Mouse (Mus musculus) mature B cell (primary cell): ENCODE results near the gene Pgbd1.
"Not testable (repeated sequence)": the region's sequence is repeated elsewhere in the genome, so short reads cannot be mapped to it uniquely, and the experiment has no call there.

ENCODE experiments used
- in situ Hi-C: fragments of 300-500 bp; cut with MboI; formaldehyde crosslinking; loops from 2 replicates; pipeline ENCODE4 v1.14.3; 2019

The Pgbd1 gene

DNA sequence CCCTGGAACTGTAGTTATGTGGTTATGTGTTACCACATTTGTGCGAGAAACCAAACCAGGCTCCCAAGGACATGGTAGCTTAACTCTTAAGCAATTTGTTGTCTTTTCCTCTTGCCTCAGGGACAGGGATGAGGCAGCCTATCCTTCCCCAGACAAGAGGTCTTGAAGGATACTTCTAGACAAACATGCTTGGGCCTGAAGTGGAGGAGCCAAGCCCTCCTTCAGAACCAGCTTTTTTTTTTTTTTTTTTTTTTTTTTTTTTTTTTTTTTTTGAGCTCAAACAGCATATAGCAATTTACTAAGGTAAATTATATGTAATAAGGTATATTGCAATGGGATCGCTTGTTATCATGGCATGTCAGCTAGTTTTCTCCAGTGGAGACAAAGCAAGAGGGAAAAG lies 25.1 kb downstream of the Pgbd1 start:
- in situ Hi-C loops = loop anchor here (25.0 kb wide), 1 partner anchor 297 kb away; the partner anchor contains the start of genes Hist1h2ai, Hist1h2bl, Hist1h2bm and Hist1h3h

DNA sequence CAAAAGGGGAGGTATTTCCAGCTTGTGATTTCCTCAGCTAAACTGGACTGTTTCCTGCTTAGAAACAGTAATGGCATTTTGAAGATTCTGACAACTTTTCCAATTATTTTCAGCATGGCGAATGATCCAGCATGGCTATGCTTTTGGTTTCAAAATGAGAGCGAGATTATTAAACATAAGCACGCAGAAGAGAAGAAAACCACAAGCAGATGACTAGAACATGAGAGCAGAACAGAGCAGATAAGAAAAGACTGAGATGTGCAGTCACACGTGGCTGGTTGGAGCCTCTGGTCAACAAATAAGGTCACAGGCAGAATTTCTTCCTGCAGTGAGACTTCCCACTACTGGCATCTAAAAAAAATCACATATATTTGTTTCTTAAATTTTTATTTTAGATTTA lies 25.6 kb downstream of the Pgbd1 start:
- in situ Hi-C loops = loop anchor here (25.0 kb wide), 1 partner anchor 297 kb away; the partner anchor contains the start of genes Hist1h2ai, Hist1h2bl, Hist1h2bm and Hist1h3h

DNA sequence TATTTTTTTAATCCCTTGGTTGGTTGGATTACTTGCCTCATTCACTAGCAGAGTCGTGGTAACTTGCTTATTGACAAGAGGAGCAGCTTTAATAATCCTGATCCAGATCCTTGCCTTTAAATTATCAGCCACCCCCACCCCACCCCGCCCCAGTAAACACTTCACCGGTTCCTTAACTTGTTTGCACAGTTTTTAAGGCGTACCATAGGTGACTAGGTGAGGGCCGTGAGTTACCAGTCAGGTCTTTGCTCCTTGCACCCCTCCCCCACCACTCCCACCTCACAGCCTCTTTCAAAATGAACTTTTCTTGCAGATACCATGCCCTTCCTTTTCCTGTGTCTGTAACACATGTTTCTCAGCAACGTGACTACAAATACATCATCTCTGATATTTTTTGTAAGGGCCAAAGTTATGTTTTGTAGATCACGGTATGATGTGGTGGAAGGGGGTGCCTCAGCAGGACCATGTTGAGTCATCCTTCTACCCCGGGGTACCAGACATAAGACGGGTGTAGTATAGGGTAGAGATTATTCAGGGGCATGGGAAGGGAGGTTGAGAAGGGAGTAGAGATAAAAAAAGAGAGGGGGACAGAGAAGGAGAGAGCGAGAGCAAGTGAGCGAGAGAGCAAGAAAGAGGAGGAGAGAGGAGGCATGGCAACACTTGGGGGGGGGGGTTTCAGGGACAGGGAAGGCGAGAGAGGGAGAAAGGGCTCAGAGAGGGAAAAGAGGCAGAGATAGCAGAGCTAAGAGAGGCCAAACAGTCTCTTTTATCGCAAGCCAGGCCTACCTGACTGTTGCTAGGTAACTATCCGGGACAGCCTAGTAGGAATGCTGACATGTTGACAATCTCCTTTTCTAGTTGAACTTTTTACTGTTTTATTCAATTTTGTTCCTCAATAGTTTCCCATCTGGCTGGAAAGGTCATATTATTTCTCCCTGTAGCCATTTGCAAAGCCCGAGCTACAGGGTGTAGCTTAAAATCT lies 26.3 kb downstream of the Pgbd1 start:
- in situ Hi-C loops = loop anchor here (25.0 kb wide), 1 partner anchor 298 kb away; the partner anchor contains the start of genes Hist1h2ai, Hist1h2bl, Hist1h2bm and Hist1h3h

DNA sequence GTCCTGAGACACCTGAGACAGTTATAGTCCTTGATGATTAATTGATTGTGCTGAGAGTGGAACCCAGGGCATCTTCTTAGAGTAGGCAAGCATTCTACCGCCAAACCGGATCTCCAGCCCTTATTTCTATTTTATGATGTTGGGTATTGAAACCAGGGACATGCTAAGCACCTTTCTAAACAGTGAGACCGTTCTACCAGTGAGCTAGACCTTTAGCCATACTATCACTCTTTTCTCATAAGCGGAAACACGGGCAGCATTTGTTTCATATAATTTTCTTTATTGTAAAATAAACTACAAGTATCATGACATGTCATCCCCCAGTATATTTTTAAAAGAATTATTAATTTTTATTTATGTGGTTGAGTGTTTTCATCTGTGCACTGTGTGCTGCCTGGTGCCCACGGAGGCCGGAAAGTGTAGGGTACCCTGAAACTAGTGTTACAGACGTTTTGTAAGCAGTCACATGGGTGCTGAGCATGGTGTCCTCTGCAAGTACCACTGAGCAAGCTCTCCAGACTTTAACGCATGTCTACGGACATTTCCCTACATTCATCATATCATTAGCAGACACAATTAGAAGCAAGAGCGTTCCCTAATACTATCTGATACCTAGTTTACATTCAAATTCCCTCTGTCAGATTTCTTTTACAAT lies 31.9 kb downstream of the Pgbd1 start:
- in situ Hi-C loops = loop anchor here (5.0 to 25.0 kb wide), 3 partner anchors 38 to 303 kb away; partner anchors contain the start of genes Hist1h2ai, Hist1h2bl, Hist1h2bm and Hist1h3h

DNA sequence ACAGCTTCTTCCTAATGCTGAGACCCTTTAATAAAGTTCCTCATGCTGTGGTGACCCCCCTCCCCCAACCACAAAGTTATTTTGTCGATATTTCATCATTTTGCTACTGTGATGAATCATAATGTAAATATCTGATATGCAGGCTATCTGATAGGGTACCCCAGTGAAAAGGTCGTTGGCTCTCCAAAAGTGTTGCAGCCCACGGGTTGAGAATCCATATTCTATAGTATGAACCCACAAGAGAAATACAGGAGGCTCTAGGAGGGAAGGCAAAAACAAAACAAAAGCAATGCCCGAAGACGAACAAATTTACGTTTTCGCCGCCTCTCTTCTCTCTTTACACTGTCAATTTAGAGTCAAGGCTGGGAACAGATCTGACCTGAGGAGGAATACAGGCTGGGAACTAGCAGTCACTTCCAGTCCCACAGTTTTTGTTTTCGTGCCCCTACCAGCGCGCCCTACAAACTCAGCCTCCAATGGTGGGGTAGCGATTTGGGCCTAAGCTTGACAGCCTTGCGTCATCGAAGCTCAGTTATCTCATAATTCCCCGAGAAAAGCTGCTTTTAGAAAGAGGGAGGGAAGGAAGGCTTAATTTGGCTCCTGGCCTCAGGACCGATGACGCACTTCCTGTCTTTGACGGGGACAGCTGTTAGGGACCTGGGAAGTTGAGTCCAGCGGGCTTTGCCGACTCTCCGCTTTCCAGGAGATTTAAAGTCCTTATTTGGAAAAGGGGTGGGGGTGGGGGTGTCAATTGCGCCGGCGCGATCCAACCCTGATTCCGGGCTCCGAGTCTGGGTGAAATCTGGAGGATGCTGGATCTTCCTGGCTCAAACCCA lies 32.7 kb downstream of the Pgbd1 start:
- in situ Hi-C loops = loop anchor here (5.0 to 25.0 kb wide), 3 partner anchors 39 to 304 kb away; partner anchors contain the start of genes Hist1h2ai, Hist1h2bl, Hist1h2bm and Hist1h3h

DNA sequence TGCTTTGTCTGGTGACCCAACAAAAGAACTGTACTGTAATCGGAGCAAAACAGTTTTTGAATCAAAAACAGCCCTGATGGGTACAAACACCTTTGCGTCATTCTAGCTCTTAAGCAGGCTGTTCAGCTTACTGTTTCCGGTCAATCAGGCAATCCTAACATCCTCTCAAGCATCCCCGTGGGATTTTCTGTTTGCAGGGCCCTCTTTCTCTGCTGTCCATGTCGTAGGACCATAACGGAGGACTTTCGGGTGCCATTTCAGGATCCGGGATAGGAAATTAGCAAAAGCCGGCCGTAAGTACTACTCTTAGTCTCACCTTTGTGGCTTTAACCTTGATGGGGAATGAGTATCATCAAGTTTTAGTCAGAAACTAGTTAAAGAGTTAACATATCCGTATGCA lies 33.5 kb downstream of the Pgbd1 start:
- in situ Hi-C loops = loop anchor here (5.0 to 25.0 kb wide), 3 partner anchors 40 to 305 kb away; partner anchors contain the start of genes Hist1h2ai, Hist1h2bl, Hist1h2bm and Hist1h3h

DNA sequence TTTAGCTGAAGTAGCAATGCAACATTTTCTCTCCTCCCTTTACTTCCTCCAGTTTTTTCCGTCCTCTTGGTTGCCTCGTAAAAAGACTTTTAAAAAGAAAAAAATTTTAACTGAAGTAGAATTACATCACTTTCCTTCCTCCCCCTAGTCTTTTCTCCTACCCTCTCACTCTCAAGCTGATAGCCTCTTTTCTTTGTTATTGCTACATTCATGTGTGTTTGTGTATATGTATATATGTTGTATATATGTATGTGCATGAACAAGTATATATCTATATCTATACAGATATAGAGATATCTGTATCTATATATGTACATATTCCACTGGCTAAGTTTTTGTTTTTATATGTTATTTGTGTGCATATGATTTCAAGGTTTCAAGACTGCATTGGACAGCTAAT lies 38.0 kb downstream of the Pgbd1 start:
- in situ Hi-C loops = loop anchor here (5.0 to 25.0 kb wide), 3 partner anchors 124 to 309 kb away; partner anchors contain the start of genes Hist1h2ai, Hist1h2bl, Hist1h2bm and Hist1h3h

DNA sequence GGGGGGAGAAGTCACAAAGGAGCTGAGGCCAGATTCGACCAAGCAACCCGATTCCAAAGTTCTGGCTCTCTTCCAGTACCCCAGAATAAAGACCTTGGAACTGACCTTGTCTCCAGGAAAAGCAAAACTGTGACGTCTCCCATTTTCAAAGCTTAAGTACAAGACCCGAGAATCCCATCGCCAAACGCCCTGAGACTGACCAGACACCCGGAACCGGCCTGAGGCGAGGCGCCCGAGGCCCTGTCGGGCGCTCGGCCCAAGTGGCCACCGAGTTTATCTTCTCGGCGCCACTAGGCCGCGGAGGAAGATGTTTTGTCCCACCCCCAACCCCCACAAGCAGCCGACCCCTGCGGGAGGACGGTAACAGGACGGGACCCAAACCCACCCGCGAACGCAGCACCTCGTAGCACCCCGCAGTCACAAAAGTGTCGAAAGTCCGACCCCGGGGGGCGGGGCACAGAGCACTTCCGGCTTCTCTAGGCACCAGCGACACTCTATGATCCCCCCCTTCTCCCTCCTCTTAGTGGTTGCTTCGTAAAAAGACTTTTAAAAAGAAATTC lies 38.5 kb downstream of the Pgbd1 start, which contains the start of gene Zkscan3:
Gene Zkscan3, minus strand, starts transcription at position 469 of the 560 bp plus-strand sequence.
- in situ Hi-C loops = loop anchor here (5.0 to 25.0 kb wide), 3 partner anchors 125 to 310 kb away; partner anchors contain the start of genes Hist1h2ai, Hist1h2bl, Hist1h2bm and Hist1h3h

DNA sequence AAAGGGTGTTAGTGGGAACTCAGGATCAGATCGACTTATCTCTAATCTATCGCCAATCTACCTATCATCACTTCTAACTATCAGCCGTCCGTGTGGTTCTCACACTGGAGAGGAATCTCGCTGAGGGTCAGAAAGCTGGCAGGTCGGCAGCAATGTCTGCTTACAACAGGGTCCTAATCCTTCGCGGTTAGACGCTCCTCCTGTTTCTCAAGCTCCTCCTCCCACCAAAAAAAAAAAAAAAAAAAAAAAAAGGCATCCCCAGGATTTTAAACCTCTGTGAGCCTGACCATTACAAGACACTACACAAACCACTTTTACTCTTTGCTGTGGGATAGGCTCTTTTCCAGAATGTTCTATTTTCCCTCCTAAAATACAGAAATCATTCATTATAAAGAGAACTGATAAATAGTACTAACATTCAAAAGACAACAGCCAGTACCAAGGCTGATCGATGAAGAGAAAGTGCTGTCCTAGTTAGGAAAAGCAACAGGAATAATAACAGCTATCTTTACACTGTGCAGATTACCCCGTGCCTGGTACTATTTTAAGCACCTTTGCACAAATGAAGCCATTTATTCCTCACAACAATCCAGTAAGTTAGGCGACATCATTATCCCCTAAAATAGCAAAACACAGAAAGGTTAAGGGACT lies 39.1 kb downstream of the Pgbd1 start:
- in situ Hi-C loops = loop anchor here (5.0 to 25.0 kb wide), 3 partner anchors 126 to 311 kb away; partner anchors contain the start of genes Hist1h2ai, Hist1h2bl, Hist1h2bm and Hist1h3h

DNA sequence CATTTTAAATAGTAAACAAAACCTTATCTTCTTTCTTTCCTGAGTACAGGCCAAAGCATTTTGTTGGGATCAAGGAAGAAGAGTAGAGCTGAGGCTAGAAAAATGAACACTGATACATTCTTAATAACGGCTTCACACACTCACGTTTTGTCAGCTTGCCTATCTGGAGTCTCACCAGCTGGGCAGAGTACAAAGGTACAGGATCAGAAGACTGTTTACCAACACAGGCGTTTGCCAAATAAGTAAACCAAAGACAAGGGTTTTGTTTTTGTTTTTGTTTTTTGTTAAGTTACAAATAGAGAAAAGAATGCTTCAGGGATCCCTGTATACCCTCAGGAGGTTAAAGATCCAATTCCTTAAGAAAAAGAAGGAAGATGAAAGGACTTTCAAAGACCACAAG lies 39.7 kb downstream of the Pgbd1 start:
- in situ Hi-C loops = loop anchor here (5.0 to 25.0 kb wide), 3 partner anchors 126 to 311 kb away; partner anchors contain the start of genes Hist1h2ai, Hist1h2bl, Hist1h2bm and Hist1h3h

DNA sequence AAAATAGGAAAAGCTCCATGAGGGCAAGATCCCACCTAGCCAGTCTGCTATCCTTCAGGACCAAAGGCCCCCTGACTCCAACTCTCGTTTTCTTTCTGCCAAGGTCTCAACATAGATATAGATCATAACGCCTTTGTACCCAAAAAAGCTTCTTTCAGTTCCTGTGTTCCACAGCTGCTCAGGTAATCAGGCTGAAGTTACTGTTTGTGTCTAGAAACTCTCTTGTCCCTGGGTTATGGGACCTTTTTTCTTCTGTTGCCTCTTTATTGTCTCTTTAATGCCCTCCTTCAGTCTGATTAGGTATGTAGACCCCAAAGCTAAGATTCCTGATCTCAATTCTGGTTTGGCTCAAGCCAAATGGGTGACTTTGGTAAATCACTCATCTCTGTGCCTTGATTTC lies 43.4 kb downstream of the Pgbd1 start:
- in situ Hi-C loops = no loop called here

DNA sequence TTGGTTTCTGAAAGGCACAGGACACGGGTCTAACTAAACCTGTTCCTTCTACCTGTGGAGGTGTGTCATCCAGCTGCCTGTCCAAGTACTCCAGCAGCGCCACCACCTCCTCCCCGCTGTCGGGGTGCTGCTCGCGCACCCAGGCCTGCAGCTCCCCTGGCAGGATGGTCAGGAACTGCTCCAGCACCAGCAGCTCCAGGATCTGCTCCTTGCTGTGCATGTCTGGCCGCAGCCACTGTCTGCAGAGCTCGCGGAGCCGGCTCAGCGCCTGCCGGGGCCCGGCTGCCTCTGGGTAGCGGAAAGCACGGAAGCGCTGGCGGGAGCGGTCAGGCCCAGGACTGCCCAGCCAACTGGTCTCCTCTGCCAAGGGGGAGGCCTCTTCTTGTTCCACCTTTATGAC lies 44.8 kb downstream of the Pgbd1 start:
- in situ Hi-C loops = not testable (repeated sequence)

DNA sequence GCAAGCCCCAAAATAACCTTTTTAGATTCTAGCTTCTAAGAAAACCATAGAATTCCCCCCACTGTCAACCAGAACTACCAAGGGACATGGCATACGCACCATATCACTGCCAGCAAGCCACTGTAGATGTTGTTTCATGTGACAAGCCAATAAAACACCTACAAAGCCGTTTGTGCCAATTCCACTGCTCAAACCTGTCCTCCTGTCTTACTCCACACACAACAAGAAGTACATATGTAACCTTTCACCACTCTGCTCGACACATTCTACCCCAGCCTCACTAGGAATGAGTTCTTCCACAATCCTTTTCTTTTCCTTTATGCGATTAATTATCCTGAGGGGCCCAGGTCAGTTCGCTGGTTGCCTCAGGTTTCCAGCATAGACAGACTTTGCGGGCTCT lies 45.2 kb downstream of the Pgbd1 start:
- in situ Hi-C loops = no loop called here

DNA sequence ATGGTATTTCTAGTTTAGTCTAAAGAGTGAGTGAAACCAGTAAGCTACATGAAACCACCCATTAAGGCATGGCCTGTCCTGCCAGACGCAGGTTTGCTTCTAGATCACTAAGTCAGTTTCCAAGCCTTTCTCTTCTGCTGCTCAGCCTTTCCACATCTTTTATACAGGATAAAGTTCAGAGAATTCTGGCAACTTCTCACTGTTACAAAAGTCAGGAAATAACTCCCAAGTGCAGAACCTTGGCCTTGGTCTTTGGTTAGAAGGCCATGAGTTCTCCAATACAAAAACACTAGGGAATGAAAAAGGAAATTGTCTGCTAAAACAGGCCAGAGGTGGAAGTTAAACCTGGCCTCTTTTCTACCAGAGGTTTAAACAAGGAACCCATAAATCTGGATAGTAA lies 45.6 kb downstream of the Pgbd1 start:
- in situ Hi-C loops = no loop called here

DNA sequence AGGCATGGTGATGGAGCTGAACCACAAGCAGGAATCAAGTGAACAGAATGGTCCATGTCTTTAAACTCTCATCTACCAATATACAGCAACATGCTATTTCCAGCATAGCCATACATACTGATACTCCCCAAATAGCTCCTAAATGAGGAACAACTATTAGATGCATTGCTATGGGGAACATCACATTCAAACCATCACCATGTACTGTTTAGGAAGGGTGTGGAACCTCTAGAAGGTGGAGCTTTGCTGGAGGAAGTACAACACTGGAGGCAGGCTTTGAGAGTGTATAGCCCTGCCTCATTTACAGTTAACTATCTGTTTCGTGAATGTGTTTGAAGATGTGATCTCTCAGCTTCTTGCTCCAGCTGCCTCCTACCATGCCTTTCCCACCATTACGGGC lies 63.1 kb downstream of the Pgbd1 start:
- in situ Hi-C loops = no loop called here

DNA sequence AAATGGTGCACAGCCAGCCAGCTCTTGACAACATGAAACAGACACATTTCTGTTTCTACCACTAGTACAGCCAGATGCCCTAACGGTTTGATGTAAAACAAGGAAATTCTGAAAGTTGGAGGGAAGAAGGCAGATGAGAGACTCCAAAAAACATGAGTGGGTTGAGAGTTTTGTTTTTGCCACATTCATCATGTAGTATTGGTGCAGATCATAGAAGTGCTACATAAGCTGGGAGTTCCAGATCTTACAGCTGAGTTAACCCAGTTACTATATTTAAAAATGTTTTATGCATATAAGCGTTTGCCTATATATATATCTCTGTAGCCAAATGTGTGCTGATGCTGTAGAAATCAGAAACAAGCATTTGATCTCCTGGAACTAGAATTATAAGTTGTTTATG lies 68.2 kb downstream of the Pgbd1 start:
- in situ Hi-C loops = no loop called here
